Mouse (Mus musculus) CD4-positive, CD25-positive, alpha-beta regulatory T cell, adult 2 months (primary cell): ENCODE data around the gene Hoxb9.

Experiments used
- DNase-seq: peaks from one replicate; pipeline ENCODE4 v3.0.0-alpha.2; 2012; ENCODE audit warnings: low read depth, low spot score

Gene Hoxb9

GRCm38 (mm10) chr11:96270996-96271540 lies at the start of gene Hoxb9:
Hoxb9 (plus strand) TSS chr11:96271457.
- peak; percentile 55 for DNase-seq

GRCm38 (mm10) chr11:96223813-96224212 lies 47.4 kb upstream of the Hoxb9 start:
- DNase-seq, result peak; percentile 34

GRCm38 (mm10) chr11:96227676-96228075 lies 43.6 kb upstream of the Hoxb9 start:
- no peak for DNase-seq

DNA sequence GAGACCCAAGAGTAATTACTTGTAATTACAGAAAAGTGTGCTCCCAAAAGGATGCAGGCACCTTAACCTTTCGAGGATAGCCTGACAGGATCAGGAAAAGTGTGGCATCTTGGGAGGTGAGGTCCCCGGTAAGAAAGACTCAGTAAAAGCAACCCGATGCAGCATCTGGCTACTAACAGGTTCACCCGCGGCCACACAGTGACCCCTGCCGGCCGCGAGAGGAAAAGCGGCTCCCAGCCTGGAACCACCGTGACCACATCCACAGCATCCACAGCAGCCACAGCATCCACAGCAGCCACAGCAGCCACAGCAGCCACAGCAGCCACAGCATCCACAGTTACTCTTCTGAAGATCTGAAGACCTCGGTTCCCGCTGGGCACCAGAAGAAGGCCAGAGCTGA lies 36.4 kb upstream of the Hoxb9 start:
- DNase-seq, result peak; percentile 80

GRCm38 (mm10) chr11:96240211-96240610 lies 31.0 kb upstream of the Hoxb9 start:
- peak; percentile 70 for DNase-seq

GRCm38 (mm10) chr11:96250901-96251300 lies 20.4 kb upstream of the Hoxb9 start:
- DNase-seq, result no peak

DNA sequence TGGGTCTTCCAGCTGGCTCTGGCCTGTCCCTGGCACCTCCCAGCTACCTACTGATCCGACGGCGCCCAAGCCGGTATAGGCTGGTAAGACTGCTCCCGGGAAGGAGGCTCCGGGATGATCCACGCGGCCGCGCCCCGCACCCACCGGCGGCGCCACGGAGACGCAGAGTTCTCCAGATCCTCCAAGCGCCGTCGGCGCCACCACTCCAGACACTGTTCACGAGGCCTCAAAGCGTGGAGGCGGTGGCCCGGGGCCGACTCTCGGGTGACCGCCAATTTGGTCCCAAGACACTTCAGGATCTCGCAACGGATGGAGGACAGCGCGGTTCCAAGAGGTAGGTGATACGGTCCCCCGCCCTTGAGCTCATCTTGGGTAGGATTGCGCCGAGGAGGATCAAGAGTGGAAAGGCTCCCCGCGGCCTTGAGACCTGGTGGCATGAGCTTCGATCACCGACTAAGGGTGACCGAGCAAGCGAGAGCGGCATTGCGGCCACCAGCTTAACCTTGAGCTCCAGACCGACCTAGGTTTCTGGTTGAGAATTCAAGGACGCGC lies 19.7 kb upstream of the Hoxb9 start:
- DNase-seq, result no peak

DNA sequence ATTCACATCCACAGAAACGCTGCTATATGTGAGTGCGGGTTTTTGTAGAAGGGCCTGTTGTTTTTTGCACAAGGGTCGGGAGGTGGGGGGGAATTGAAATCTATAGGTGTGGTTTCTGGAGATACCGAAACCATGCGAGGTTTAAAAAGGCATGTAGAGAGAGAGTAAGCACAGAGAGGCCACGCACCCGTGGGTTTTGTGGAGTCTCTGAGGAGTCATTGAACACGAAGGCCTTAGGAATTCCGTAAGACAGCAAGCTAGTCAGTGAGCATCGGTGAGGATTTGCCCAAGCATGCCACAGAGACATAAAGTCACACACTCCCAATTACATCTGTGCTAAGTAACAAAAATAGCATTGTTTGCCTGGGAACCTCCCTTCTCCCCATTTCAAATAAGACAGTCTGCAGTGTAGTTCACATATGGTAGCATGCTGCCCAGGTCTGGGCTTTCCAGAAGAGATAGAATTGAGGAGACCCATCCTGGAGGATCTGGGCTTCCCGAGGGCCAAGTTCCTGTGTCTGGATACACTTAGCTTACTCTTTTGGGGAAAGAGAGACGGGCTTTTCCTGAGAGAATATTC lies 18.6 kb upstream of the Hoxb9 start:
- DNase-seq, result no peak

DNA sequence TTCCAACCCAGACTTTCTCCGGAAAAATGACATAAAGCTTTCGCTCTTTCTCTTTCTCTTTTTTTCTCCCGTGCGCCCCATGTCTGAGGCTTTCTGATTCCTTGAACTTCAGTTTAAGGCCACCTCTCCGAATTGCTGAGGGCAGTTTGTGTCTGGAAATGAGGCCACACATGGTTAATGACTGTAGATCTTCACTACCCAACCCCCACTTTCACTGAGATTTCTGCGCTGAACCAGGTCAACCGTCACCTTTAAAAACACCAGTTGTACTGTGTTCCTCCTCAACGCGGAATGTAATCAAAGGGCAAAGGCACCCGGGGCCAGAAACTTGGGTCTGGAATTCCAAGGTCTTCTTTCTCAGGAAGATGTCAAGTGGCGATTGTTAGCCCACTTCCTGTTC lies 17.0 kb upstream of the Hoxb9 start:
- no peak for DNase-seq

DNA sequence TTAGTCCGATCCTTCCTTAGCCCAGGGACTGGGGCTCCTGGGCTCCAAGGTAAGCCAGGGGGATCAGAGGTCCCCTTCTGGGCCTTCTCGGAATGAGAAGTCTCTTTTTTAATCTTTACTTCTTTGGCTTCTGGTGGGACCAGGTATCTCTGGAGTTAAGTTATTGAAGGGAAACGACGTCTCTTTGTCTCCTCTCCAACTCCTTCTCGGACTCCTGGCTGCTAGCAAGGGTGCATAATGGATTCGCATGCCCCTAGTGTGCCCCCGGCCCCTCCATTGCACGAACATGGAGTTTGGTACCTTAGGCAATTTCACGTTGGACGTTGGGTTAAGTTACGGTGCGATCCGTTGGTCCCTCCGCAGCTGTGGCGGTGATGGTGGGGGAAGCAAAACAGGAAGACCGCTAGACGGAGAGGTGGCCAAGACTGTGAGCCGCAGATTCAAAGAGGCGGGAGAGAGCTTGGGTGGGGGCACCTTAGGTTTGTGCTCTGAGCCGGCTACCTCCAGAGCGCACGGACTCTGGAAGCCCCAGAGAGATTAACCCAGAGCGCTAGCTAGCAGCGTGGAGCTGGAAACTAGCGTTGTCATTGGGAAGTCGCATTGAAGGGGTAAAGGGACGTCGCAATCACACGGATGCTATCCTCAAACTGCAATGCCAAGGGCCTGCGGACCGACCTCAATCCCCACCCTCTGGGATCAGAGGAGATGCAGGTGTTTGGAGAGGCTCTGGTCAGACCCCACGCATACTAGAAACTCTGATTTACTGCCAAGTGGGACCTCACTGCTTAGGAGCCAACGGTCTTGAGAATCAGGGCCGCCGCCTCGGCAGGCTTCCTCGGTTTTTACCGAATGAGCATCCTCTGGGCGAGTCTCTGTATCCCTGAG lies 15.9 kb upstream of the Hoxb9 start:
- DNase-seq, result no peak

DNA sequence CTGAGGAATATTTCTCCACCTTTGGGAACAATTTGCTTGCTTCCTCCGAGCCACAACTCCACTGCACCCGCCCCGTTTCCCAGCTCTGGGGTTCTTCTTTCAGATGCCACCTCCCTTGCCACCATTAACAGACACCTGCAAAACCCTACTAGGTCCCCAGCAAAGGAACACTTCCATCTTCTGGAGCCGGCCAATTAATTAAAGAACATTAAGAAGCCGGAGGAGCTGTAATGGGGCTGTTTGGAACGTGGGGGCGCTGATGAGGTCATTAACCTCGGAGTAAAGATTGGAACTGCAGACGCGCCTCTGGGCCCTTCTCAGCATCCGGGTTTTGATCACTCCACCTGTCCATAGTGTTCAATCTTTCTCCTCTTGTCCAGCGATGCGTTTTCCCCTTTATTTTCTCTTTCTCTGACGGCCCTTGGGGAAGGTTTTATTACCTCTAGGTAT lies 15.2 kb upstream of the Hoxb9 start:
- DNase-seq, result peak; percentile 36

DNA sequence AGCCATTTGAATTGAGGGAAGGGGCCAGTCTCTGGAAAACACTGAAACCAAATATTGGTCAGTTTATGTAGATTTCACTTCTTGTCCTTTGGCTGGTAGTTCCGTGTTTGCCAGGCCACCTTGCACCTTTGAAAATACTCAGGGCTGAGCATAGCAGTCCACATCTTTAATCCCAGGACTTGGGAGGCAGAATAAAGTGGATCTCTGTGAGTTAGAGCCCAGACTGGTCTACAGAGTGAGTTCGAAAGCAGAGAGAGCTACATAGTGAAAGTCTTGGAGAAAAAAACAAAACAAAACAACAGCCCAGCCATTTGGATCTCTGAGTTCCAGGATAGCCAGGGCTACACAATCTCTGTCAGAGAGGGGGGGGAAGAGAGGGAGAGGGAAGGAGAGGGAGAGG lies 14.1 kb upstream of the Hoxb9 start:
- no peak for DNase-seq

DNA sequence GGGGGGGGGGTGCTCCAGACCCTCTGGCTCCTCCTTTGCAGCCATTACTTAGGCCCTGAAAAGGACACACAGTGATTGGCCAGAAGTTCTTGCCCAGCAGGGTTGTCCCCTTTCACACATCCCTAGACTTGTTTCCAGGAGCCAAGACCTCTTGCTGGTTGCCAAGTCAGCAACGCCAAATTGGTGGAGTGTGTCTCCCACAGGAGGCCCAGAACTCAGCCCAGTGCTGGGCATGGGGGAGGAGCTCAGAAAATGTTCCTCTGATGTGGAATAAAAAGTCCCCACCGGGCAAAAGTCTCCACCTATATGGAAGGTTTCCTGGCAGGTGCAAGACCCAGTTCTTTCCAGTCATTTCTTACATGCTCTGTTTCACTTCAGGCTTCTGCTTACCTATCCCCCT lies 12.2 kb upstream of the Hoxb9 start:
- no peak for DNase-seq

GRCm38 (mm10) chr11:96259511-96259910 lies 11.7 kb upstream of the Hoxb9 start:
- no peak for DNase-seq

DNA sequence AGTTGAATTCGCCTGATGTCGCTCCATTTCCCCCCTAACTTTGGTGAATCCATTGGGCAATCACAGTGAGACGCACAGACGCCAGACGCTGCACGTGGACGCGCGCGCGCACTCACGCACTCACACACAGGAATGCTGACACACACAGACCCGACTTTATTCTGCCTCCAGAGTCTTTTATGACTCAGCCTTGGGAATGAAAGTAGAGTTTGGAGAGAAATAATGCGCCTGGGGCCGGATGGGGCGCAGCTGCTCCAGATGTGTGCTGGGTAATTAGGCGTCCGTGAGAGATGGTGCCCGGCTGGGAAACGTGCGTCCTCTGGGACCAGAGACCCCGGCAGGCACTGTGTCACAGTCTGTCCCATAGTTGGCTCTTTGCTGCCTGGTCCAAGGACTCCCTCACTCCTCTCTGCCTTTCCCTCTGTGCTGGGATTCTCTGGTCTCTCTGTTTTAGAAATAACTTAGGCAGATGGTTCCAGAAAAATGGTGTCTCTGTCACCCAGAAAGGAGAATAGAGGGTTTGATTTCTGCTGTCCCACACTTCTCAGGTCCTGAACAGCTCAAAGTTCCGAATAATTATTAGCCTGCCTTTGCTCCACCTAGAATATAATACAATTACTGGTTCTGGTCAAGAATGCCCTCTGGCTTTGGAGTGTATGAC lies 10.8 kb upstream of the Hoxb9 start:
- DNase-seq, result no peak

GRCm38 (mm10) chr11:96261323-96261890 lies 9.8 kb upstream of the Hoxb9 start:
- peak; percentile 74 for DNase-seq

- DNase-seq, result no peak
Measured at GRCm38 (mm10) chr11:96262262-96262830, 8.9 kb upstream of the Hoxb9 start.

DNA sequence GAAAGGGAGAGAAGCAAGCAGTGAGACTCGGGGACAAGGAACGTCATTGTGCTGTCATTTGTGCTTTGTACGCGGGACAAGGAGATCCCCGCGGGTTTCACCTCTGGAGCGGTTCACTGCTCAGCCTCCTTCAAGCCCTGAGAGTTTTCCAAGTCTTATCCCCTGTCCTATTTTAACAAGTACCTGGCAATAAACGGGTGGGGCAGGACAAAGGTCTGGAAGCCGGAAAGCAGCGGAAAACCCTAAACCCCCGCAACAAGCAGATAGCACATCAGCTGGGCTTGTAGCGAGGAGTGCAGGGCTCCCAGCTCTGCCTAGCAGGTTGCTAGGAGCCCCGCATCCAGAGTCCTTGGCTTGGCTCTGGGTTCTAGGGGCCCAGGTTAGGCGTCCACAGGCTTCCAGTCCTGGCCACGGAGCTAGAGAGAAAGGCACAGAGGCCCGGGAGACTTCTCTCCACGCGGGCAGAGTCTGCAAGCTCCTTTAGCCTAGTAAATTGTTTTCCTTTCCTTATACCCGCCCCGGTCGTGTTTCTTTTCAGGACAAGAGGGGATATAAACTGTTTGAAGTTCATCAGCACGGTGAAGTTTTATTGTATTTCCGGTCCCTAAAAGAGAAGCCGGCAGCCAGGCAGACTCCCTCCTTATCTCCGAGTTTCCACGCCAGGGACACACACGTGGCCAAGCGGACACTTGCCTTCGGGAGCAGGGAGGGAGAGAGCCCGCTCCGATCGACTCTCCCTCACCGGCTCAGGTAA lies 7.4 kb upstream of the Hoxb9 start:
- DNase-seq, result no peak

GRCm38 (mm10) chr11:96264390-96265020 lies 6.8 kb upstream of the Hoxb9 start:
- DNase-seq, result no peak

DNA sequence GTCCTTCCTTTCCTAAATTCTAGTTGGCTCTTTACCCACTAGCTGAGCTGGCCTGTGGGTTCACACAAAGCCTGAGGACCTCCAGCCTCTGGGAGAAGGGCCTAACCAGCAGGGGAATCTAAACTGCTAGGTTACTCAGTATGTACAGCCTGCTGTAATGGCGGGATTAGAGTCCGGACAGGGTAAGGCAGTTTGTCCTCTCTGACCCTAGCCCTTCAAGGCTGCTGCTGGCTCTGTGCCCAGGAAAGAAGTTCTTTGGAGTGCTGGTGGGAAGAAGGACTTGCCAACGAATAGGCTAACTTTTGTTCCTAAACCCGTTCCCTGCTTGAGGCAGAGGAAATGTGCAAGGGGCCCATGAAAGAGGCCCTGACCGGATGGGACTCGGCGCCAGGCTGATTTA lies 5.3 kb upstream of the Hoxb9 start:
- no peak for DNase-seq
